Mouse (Mus musculus): Measurements from ENCODE around the gene Mrtfa.

DNA sequence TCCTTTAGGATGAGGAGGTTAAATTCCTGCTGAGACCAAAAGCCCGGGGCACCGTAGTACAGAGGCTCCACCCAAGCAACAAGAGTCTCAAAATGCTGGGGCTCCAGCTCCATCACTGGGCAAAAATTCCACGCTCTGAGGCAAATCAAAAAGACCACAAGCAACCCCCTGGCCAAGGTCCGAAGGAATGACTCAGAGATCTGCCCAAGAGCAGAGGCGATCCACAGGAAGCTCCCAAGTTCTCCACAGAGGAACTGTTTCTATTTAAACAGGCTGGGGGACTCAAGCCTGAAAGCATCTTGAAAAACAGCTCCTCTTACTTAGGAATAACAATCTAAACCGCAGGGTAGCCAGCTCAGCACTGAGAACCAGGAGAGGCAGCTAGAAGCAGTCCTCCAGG, 53.3 kb downstream of the Mrtfa start:
- TF ChIP-seq CTCF (IDR thresholded peaks at IDR 0.05; ENCODE audit: borderline replicate concordance, extremely low read depth, insufficient read depth, insufficient read length) (no peak), POLR2A (IDR thresholded peaks at IDR 0.05; ENCODE audit: borderline replicate concordance, extremely low read depth, insufficient read depth, insufficient read length, poor library complexity, severe bottlenecking) (no peak)
